Mouse (Mus musculus) midbrain, embryonic 12.5 days (tissue): ENCODE data around the gene Rab44. TPM values are rescaled to one million over a fixed set of nuclear protein-coding genes. Genes with fewer than 3 reads are reported as not detected.
A peak's percentile ranks its signal among the peaks of the same experiment; 100 is the strongest.

ENCODE experiments used
- ATAC-seq: fragments of 200-750 bp; cut with Nextera tagmentation; 2 replicates; pipeline ENCODE4 v1.8.0; 2017; ENCODE audit warnings: low read depth, moderate TSS enrichment, moderate library complexity; ENCODE audit not compliant: low FRiP score
- H3K27ac ChIP-seq: fragments of 300-500 bp; sonication (generic); replicated peaks from 2 replicates; pipeline ENCODE4 v1.5.1; 2016; ENCODE audit warnings: mild to moderate bottlenecking
- H3K27me3 ChIP-seq: fragments of 300-500 bp; sonication (generic); 2 replicates; pipeline ENCODE4 v1.6.1; 2016; ENCODE audit warnings: mild to moderate bottlenecking
- H3K36me3 ChIP-seq: fragments of 300-500 bp; sonication (generic); 2 replicates; pipeline ENCODE4 v1.6.1; 2016
- H3K4me1 ChIP-seq: fragments of 300-500 bp; sonication (generic); 2 replicates; pipeline ENCODE4 v1.6.1; 2016
- H3K4me2 ChIP-seq: fragments of 300-500 bp; sonication (generic); replicated peaks from 2 replicates; pipeline ENCODE4 v1.6.1; 2016; ENCODE audit warnings: mild to moderate bottlenecking, moderate library complexity
- H3K4me3 ChIP-seq: fragments of 300-500 bp; sonication (generic); 2 replicates; pipeline ENCODE4 v1.5.1; 2016; ENCODE audit warnings: mild to moderate bottlenecking
- H3K9ac ChIP-seq: fragments of 300-500 bp; sonication (generic); replicated peaks from 2 replicates; pipeline ENCODE4 v1.6.1; 2016; ENCODE audit warnings: mild to moderate bottlenecking, moderate library complexity
- H3K9me3 ChIP-seq: fragments of 300-500 bp; sonication (generic); 2 replicates; pipeline ENCODE4 v1.6.1; 2016; ENCODE audit warnings: mild to moderate bottlenecking
- WGBS: fragments of 180-500 bp; shearing (Covaris S2); methylation state at CpG from one replicate; pipeline ENCODE4 v1.1.7; 2016; 5-methylcytosine and 5-hydroxymethylcytosine counted together
- polyA plus RNA-seq: library from polyadenylated mRNA; unstranded; fragments of >200 nt; fragmentation: Nextera tagmentation; extraction: Ambion mirVana; gene quantifications from 2 replicates; pipeline ENCODE4 v1.2.1, GENCODE M21; 2016

Rab44 gene
- polyA plus RNA-seq, 1 experiment from 2014 or later, result 0.29 TPM

DNA sequence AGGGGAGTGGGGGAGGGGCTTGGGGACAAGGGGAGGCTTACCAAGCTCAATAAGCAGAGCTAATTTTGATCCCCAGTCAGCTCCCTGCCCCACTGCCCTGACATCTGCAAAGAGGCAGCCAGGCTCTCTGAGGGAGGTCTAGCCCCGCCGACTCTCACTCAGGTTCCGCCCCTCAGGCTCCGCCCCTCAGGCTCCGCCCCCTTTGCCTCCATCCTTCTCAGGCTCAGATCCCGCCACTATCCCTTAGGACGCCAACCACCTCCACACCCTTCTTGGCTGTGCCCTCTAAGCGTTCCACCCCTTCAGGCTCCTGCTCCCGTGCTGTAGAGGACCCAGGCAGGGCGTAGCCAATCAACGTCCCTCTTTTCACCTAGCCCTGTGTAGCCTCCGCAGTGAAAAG lies 75.0 kb downstream of the Rab44 start:
- H3K9ac ChIP-seq, result no peak overlapping the region
- H3K4me2 ChIP-seq, result peak overlapping the region; percentile 22
- no peaks in the 10 kb centered on the region for H3K36me3 ChIP-seq
- no peaks in the 10 kb centered on the region for H3K9me3 ChIP-seq
- ATAC-seq, result peak; percentile 58
- WGBS, result 6% methylated on average over 12 of the region's 12 CpGs
- H3K4me1 ChIP-seq, result peaks cover 44% of the 10 kb centered on the region
- no peak overlapping the region for H3K4me3 ChIP-seq
- no peak overlapping the region for H3K27ac ChIP-seq
- peaks cover 13% of the 10 kb centered on the region; the same call in 1 of the 2 replicates for H3K27me3 ChIP-seq

- no peak overlapping the region for H3K4me3 ChIP-seq
- 16% methylated on average over 4 of the region's 4 CpGs for WGBS
- no peak overlapping the region for H3K27ac ChIP-seq
Observed at GRCm38 (mm10) chr17:29195579-29195978, 81.6 kb downstream of the Rab44 start.

More at GRCm38 (mm10) chr17:29195579-29195978, 81.6 kb downstream of the Rab44 start:
- Histone ChIP-seq H3K36me3 (no peaks in the 10 kb centered on the region), H3K4me1 (peaks cover 22% of the 10 kb centered on the region), H3K4me2 (no peak overlapping the region), H3K9ac (no peak overlapping the region), H3K27me3 (no peaks in the 10 kb centered on the region), H3K9me3 (no peaks in the 10 kb centered on the region)
- no peak for ATAC-seq

Other genes with a start within 250 kb of the Rab44 start
- 0.15 and 0.26 TPM in 2 replicates for gene 4930539E08Rik, start 198.8 kb upstream of the Rab44 start, polyA plus RNA-seq
- gene Pxt1, start 170.3 kb upstream of the Rab44 start, polyA plus RNA-seq, result 0.30 TPM in 1 of 2 replicates, not detected in the other
- 115 and 116 TPM in 2 replicates for gene Kctd20, start 162.2 kb upstream of the Rab44 start, polyA plus RNA-seq
- 150 and 151 TPM in 2 replicates for gene Stk38, start 106.2 kb upstream of the Rab44 start, polyA plus RNA-seq
- 730 and 734 TPM in 2 replicates for gene Srsf3, start 81.5 kb upstream of the Rab44 start, polyA plus RNA-seq
- gene Cdkn1a, start 23.2 kb upstream of the Rab44 start, polyA plus RNA-seq, result 23.5 and 24.8 TPM in 2 replicates
- gene Cpne5, start 124.0 kb downstream of the Rab44 start, polyA plus RNA-seq, result 12.6 and 14.4 TPM in 2 replicates
- 124 and 129 TPM in 2 replicates for gene Ppil1, start 150.0 kb downstream of the Rab44 start, polyA plus RNA-seq
- gene BC004004, start 154.6 kb downstream of the Rab44 start, polyA plus RNA-seq, result 71.7 and 73.7 TPM in 2 replicates
- gene Pi16, start 203.5 kb downstream of the Rab44 start, polyA plus RNA-seq, result 1.3 and 2.0 TPM in 2 replicates
- 407 and 436 TPM in 2 replicates for gene Mtch1, start 233.8 kb downstream of the Rab44 start, polyA plus RNA-seq
- gene Fgd2, start 246.8 kb downstream of the Rab44 start, polyA plus RNA-seq, result 3.6 and 5.3 TPM in 2 replicates